Mouse (Mus musculus) right cerebral cortex, postnatal 4 days (tissue): ENCODE results near the gene Rtn4r.
"Not testable (repeated sequence)": the region's sequence is repeated elsewhere in the genome, so short reads cannot be mapped to it uniquely, and the experiment has no call there.

Experiments used
- DNase-seq: peaks from one replicate; pipeline ENCODE4 v3.0.0-alpha.2; 2022

Gene Rtn4r

DNA sequence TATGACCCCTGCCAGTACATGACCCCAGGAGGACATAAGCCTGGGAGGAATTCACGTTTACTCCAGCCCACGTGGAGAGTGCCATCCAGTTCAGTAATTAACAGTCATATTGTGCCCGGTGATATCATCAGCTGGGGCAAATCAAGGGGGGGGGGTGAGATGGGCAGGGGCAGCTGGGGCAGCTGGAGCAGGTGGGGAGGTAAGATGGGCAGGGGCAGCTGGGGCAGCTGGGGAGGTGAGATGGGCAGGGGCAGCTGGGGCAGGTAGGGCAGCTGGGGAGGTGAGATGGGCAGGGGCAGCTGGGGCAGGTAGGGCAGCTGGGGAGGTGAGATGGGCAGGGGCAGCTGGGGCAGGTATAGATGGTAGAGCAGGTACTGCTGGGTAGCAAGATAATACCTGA, 68.1 kb downstream of the Rtn4r start:
- DNase-seq, result not testable (repeated sequence)

DNA sequence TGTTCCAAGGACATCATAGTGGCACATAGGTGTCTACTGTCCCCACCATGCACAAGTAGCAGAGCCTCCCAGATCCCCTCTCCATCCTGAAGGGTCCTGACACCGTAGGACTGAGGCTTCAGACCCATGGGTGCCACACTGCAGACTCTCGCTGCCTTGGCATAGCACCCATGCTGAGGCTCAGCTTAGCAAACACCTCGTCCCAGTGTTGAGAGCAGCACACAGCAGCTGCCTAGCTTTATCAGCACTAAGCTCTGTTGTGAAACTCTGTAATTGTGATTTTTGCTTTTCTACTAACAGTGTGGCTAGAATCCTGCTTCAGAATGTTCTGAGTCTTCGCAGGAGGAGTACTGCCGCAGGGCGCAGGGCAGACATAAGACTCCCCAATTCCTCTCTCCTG, 70.4 kb downstream of the Rtn4r start:
- no peak for DNase-seq

DNA sequence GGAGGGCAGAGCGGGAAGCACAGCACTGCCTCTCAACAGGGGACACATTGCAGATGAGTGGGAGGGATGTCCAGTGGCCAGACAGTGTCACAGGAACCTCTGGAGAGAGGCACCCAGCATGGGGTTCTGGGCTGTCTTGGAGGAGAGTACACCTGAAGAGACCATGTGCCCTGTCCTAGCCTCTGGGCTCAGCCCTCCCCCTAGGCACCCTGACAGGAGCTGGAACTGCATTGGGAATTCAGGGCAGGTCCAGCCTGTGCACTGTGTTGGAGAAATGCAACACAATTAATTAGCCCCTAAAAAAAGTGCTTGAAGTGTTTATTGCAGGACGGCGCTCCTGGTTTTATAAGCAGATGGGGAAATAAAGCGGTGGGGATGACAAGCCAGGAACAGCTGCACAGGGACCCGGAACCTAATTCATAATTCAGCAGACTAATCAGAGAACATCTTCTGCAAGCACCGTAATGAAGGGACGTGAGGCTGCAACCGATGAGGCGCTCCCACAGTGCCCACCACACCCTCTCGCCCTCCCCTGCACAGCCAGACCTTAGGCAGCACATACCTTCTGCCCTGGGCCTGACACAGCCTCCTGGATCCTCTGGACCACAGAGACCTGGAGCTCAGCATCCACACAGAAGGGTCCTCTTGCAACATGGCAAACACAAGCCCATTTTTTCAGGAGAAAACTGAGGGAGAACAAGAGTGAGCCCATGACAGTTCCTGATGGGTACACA, 71.1 kb downstream of the Rtn4r start:
- no peak for DNase-seq

DNA sequence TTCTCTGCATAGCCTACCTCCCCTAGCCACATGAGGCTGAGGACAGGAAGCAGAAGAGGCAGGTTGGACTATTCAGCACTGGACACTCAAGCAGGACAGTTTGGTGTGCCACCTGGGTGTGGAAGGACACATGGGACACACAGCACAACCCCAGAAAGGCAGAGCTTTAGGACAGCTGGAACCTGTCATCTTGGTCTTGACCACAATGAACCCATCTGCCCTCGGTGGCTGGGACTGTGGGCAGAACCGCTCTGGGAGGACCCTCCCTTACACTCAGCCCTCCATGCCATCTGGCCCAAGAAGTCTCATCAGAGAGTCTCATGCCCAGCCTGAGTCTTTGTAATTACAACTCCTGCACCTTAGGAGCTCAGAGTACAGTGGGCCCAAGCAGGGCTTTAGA, 72.6 kb downstream of the Rtn4r start:
- no peak for DNase-seq

DNA sequence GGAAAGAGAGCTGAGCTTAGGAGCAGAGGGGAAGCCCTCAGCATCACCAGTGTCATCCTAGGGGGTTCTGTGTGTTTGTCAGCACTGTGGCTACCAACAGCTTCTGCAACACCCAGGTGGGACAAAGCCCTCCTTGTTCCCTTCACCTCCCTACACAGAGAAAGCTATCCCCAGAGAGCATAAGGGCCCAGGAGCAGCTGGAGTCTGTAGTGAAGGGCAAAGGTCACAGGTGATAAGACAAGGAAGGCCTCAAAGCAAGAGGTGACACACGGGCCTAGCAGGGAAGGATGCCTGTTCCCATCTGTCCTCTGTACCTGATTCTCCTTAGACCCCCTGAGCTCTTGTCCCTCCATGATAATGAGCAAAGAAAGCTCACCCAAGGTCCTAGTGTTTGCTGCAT, 74.2 kb downstream of the Rtn4r start:
- DNase-seq, result no peak
